Mouse (Mus musculus): ENCODE measurements around the gene Plcd3. TPM values are rescaled to one million over a fixed set of nuclear protein-coding genes. Genes with fewer than 3 reads are reported as not detected.

Plcd3 gene
- total RNA-seq (2021): 1 to 10 TPM; 4.5 TPM
- long read RNA-seq, experiment 1, partial matches to known transcripts: 1 of 2 reads
- long read RNA-seq, experiment 1, other reads (novel, unspliced or antisense): 1 of 2 reads
- long read RNA-seq, experiment 2, partial matches to known transcripts: 1 of 1 reads
- long read RNA-seq, experiment 2, other reads (novel, unspliced or antisense): 0 of 1 reads

DNA sequence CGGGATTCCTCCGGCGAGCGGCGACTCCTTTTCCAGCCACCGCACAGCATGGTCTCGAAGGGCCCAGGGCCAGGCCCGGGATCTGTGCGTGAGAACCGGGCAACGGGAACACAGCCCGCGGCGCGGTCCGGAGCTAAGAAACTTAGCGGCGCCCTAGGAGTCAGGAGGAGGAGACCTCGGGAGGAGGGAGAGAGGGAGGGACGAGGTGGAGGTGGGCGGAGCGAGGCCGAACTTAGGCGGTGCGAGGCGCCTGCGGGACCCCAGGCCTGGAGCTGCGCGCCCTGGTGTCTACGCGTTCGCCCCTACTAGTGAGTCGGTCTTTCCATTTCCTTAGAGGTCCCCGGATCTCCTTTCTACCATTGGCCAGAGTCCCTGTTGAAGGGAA is at the start of gene Plcd3, which contains the start of gene Acbd4:
TSS of gene Plcd3 (minus strand) at position 178 of the 385 bp plus-strand sequence.
TSS of gene Acbd4 (plus strand) at position 202 of the 385 bp plus-strand sequence.
- DNase-seq: peak; percentile 86
- intact Hi-C loops (cut with DNase I; ENCODE audit: low total_unique reads): loop anchor here (5.0 kb wide), 1 partner anchor 56 kb away; no protein-coding TSS in a partner anchor

DNA sequence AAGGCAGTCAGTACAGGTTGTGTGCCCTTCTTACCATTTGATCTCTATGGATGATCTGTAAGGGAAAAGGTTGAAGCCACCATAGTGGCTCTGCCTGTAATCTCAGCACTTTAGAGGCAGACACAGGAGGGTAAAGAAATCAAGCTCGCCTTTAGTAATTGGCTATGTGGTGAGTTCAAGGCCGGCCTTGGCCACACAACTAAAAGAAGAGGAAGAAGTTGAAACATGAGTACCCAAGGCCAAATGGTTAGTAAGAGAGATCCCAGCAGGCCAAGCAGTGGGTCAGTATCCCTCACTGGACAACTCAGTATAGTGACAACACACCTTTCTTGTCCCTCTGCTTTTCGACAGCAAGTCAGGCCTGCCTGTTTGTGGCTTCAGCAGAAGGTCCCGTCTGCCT is 48.3 kb upstream of the Plcd3 start:
- no peak for DNase-seq
- intact Hi-C loops (cut with DNase I; ENCODE audit: low total_unique reads): no loop called here

DNA sequence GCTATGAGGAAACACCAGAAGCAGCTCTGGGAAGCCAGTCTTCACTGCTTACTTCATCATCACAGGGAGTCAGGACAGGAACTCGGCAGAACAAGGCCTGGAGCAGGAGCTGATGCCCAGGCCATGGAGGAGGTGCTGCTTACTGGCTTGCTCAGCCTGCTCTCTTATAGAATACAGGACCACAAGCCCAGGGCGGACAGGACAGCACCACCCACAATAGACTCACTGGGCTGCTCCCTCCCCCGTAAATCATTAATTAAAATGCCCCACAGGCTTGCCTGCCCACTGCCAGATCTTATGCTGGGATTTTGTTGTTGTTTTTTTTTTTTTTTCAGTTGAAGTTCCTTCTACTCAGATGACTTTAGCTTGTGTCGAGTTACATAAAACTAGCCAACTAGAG is 46.3 kb upstream of the Plcd3 start:
- intact Hi-C loops (cut with DNase I; ENCODE audit: low total_unique reads): no loop called here
- DNase-seq: no peak

DNA sequence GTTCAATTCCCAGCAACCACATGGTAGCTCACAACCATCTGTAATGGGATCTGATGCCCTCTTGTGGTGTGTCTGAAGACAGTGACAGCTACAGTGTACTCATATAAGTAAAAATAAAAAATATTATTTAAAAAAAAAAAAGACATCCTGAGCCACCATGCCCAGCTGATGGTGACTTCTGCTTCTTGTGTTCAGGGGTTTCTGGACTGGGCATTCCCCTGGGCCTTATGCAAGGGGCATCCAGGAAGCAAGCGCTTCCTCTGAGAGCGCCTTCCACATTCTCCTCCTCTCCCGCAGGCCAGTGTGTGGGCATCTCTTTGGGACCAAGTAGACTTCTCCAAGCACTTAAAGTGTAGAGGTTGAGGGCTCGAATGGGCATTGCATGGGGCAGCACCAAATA is 44.9 kb upstream of the Plcd3 start:
- DNase-seq: no peak
- intact Hi-C loops (cut with DNase I; ENCODE audit: low total_unique reads): no loop called here

DNA sequence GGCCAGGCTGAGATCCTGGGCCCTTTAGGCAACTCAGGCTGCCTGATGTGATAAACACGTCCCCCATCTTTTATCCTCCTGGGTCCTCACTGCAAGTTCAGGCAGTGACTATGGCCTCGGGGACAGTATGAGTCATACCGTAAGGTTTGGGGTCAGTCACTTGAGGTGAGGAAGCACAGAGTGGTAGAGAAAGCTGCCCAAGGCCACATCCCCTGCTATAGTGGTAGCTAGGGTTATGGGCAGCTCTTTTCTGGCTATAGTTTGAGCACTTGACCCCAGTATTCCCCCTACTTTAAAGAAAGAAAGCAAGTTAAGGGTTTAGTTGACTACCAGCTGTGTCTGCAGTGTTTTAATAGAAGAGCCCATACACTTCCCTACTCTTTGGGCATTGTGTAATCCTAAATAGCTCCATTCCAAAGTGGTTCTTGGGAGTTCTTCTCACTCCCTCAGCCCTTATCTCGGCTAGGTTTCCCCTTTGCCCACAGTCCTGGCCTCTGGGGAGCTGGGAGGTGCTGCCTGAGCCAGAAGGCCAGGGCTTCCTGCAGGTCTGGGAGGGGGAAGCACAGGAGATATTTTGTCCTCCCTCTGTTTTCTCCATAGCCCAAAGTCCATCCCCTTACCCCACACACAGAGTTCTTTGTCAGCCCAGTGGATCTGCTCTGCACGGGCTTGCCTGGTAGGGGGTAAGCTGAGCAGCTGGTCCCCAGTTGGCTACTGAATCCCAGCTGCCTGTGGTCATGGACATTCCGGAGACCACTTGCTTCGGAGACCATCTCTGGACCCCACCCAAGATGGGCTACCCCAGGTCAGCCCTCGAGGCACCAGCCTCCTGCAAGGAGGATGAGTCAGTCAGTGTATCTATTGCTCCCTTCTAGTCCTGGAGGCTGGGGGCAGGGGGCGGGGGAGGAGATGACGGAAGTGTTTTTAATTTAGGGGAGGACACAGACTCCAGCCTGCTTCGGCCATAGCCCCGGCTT is 43.1 kb upstream of the Plcd3 start:
- DNase-seq: no peak
- intact Hi-C loops (cut with DNase I; ENCODE audit: low total_unique reads): no loop called here

DNA sequence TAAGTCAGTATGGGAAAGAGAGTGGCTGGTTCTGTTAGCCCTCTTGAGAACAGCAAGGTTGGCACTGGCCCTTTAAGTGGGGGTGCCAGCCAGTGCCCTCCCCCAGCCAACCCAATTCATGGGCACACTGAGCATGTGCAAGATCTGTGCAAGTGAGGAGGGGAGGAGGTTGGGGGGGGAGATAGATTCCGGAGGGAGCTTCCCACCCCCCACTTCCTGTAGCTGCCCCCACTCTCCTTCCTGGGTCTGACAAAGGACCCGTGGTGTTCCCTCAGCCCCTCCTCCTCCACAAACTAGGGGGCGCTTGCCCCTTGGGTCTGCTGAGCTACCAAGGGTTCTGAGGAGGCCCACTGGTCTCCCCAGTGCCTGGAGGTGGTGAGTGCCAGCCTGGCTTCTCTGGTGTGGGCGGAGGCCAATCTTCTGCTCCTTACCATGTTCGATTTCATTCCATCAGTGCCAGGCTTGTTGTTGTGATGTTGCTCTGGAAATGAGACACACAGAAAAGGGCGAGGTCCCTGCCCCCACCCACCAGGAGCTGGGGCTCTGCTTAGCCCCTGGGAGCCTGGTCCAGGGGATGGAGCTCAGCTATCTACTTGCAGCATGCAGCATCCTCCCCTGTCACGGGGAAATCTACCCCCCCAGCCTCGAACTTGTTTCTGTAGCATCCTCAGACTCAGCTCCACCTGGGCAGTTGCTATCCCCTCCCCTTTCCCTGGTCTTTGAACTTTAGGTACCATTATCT is 41.2 kb upstream of the Plcd3 start:
- intact Hi-C loops (cut with DNase I; ENCODE audit: low total_unique reads): no loop called here
- DNase-seq: peak; percentile 59

DNA sequence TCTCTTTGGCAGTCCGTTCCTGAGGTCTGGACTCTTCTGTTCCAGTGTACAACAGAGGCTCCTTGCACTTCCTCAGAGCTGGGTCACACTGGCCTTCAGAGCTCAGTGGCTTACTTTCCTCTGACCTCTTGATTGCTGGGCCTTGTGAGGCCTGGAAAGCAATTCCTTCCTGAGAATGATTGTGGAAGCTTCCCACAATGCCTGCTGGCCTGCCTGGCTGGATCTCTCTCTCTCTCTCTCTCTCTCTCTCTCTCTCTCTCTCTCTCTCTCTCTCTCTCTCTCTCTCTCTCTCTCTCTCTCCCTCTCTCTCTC is 40.4 kb upstream of the Plcd3 start:
- intact Hi-C loops (cut with DNase I; ENCODE audit: low total_unique reads): no loop called here

DNA sequence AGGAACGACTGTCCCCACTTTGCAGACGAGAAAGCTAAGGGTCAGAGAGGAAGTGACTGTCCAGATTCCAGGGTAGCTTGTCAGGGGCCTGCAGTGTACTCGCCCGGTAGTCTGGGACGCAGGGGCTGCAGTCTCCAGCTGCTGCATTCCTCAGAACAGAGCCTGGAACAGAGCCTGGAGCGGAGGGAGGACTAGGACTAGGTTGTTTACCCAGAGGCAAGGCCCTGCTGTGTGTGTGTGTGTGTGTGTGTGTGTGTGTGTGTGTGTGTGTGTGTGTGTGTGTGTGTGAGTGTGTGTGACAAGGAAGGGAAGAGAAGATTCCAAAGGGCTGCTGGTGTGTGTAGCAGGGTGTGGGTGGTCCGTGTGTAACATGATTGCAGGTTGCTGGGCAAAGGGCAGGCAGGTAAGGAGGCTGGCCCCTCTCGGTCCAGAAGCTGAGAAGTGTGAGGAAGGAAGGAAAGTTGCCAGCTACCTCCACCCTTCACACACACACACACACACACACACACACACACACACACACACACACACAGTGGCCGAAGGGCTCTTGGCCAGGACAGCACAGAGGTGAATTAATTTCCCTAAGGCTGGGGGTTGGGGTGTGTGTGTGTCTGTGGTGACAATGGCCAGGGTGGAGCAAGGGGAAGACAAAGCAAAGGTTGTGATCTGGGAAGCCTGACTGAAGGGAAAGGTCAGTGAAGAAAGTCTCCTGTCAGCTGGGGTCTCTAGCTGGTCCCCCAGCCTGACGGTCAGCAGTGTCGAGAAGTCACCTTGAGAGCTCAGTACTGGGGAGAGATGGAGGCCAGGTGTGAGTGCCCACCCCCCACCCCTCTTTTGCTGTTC is 39.9 kb upstream of the Plcd3 start:
- intact Hi-C loops (cut with DNase I; ENCODE audit: low total_unique reads): no loop called here
- DNase-seq: peak; percentile 83

More for the DNA sequence above, 40.4 kb upstream of the Plcd3 start:
- no peak for DNase-seq

DNA sequence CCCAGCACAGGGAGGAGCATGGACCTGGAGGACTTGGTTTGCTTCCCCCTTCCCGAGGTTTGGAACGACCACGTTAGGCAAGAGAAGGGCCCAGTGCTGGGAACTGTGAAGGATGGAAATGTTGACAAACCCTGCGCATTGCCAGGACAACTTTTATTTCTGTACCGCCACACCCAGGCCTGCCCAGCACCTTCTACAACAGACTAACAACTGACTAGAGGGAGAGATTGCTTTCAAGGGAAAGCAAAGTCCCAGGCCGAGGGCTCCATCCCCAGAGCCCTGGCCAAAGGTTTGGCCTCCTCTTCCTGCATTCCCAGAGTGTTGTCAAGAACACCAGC is 39.3 kb upstream of the Plcd3 start:
- intact Hi-C loops (cut with DNase I; ENCODE audit: low total_unique reads): no loop called here
- no peak for DNase-seq

DNA sequence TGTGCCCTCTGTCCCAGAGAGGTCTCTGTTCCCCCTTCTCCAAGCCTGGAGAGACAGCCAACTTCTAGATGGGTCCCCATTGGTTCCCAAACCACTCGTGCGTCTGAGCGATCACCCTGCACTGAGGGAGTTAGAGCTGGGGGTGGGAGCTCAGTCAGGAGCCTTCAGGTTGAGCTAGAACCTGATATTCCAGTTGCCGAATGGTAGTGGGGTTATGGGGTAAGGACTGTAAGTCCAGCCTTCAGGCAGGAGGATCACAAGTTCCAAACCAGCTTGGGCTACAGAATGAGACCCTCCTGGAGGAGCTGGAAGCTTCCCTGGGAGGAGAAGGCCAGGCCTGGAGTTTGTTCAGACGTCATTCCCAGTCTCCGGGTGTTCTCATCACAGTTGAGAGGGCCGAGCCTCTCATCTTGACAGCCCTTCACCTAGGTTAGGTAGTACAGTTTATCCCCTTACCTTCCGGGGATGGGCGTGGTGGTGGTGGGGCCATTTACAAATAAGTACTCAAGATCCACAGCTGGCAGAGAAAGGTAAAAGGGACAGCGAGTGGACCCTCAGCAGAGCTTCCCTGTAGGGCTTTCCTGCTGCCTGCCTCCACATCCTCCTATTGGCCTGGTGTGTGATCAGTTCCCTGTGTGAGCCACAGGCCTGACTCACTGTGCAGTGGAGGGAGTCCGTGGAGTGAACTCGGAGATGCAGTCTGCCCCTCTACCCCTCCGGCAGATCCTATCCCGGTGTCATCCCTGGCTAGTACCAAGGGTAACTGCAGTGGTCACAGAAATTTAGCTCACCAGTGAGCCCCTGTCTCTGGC is 38.7 kb upstream of the Plcd3 start:
- no peak for DNase-seq
- intact Hi-C loops (cut with DNase I; ENCODE audit: low total_unique reads): no loop called here

DNA sequence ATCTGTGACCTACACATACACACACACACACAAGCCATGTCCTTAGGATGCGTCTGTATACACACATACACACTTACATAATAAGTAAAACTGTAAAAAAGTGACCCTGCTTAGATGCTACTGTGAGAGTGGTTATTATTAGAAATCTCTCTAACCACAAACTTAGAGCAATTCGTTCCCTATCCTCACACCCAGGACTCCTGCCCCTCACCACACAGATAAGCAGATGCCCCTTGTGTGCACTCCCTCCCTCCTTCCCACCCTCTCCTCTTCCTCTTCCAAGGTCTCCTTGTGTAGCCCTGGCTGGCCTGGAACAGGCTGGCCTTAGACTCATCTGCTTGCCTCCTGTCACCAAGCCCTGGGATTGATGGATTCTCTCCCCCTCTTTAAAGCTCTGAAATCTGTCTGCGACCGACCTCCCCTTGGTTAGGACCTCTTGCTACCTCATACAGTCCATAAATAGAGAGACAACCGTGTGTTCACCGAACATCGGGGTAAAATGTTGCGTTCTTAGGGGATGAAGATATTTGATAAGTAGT is 34.6 kb upstream of the Plcd3 start:
- DNase-seq: no peak
- intact Hi-C loops (cut with DNase I; ENCODE audit: low total_unique reads): no loop called here

DNA sequence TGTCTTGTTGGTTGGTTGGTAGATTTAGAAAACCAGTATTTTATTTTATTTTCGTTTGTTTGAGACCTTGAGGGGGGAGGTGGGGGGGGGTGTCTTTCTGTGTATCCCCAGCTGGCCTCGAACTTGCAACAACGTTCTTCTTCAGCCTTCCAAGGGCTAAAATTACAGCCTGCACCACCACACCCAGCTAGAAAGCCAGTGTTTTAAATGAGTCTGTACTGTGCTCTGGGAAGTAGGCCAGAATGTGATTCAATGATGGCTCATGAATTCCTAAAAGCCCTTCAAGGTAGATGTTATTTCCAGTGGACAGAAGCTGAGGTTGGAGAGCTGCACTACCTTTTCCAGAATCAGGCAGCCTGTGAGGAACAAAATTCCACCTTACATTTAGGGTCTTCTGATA is 32.8 kb upstream of the Plcd3 start:
- no peak for DNase-seq
- intact Hi-C loops (cut with DNase I; ENCODE audit: low total_unique reads): no loop called here

DNA sequence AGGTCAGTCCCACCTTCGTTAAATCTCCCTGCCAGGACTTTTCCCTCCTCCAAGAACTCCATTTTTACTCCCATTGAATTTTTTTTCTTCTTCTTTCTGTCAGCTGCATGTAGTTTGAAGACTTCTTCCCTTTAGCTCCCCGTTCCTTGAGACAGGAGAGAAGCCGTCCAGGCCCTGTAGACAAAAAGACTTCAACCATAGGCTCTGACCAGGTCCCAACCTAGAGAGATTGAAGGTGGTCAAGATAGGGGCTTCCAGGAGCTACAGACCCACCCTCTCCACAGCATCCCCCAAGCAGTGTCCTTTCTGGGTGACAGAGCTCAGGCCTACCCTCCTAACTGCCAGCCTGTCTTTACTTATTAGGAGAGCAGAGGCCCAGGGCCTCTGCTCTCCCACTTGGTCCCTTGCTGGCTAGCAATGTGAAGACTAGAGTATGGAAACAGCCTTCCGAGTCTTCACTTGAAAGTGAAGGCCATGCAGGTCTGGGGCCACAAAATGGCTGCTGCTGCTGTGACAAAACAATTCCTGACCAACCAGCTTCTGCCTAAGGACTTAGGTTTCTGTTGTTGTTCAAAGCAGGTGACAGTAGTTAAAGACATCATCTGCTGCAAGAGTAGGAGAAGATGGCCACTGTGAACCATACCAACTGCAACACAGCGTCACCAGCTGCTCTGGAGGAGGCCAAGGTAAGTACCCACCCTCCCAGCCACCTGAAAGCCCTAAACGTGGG is 32.2 kb upstream of the Plcd3 start:
- intact Hi-C loops (cut with DNase I; ENCODE audit: low total_unique reads): no loop called here
- no peak for DNase-seq

DNA sequence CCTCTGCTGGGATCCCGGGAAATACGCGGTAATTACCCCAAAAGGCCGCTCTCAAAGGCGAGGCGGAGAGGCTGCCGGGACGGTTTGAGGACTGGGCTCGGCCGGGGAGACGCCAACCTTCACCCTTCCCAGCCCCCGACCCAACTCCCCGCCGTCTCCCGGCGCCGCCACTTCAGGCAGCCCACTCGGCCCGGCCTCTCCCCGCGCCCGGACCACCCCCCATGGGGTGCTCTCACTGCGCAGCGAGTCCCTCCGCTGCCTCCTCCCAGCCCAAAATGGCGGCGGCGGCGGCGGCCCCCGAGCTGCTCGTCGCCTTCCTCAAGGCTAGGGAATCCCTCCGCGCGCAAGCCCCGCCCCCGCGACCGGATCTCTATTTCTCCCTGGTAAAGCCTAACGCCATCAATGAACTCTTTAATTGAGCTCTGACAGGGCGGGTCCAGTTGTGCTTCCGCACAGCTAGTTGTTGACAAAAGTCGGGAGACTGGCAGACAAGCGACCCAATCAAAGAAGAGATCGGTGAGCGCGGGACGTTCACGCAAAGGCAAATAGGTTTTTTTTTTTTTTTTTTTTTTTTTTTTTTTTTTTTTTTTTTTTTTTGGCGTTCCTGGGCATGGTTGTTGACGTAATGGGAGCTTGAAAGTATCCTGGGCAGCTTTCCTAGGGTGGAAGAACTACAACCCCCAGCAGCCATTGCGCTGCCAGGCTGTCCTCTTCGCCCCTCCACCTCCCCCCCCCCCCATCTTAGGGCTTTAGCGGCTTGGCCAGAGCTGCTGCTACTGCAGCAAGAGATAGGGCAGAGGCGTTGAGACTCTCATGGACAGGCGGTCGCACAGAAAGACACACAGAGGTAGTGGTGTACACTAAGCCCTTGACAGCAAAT is 31.4 kb upstream of the Plcd3 start:
- intact Hi-C loops (cut with DNase I; ENCODE audit: low total_unique reads): no loop called here

DNA sequence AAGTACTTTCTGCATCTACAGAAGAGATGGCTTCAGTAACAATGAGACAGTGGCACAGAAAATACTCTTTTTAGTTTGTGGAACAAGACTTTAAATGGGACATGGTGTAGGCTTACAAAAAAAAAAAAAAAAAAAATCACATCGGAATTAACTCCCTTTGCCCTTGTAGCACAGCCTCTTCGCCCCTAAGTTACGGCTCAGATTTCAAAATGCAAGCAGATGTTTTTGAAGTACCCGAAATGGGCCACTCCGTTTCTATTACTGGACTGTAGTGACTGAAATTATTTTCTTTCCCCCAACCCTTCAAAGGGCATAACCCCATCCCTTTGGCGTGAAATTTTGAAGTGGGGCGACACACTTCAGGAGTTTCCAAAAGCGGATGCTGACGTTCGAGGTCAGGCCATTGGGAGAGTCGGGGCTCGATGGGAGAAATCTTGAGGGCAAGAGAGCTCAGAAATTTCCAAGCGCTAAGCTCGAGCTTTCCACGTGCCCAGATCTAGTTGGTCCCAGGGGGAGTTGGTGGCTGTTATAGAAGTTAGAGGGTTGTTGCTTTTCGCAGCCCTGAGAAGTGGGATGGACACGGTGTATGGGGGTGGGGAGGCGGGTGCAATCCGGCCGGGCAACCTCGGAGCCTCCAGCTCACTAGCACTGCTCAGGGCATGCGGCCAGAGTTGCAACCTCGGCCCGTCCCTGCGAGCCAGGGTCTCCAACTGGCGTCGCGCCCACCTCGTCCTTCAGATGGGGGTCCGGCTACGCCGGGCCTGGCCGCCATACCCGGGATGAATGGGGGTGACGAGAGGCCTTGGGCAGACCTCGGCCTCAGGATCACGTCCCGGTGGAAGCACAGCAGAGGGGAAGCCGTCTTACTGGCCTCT is 30.5 kb upstream of the Plcd3 start, which contains the start of gene Hexim2:
TSS of gene Hexim2 (plus strand) at position 729 of the 875 bp plus-strand sequence.
- peak; percentile 75 for DNase-seq
- intact Hi-C loops (cut with DNase I; ENCODE audit: low total_unique reads): no loop called here

More for the DNA sequence above, 31.4 kb upstream of the Plcd3 start:
- DNase-seq: peak; percentile 100

DNA sequence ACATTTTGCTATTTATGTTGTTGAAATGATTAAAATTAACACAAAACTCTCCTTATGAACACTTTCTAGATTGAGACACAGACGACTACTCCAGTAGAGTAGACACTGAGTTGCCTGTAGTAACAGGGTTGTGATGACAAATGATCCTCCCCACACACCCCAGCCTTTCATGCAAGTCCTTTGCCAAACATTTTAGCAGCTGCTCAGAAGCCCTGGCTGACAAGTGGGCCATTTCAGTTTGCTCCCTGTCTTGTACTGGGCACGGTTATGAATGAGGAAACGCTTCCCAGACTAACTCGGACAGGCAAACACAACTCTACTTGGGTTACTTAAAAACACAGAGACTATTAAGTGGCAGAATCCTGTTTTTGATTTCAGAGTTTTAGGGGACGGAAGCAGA is 18.9 kb upstream of the Plcd3 start:
- intact Hi-C loops (cut with DNase I; ENCODE audit: low total_unique reads): loop anchor here (5.0 kb wide), 1 partner anchor 37 kb away; no protein-coding TSS in a partner anchor
- no peak for DNase-seq
